Mouse (Mus musculus) megakaryocyte progenitor cell, adult 5-6 weeks (primary cell): ENCODE measurements around the gene Scrt2. TPM values are rescaled to one million over a fixed set of nuclear protein-coding genes. Genes with fewer than 3 reads are reported as not detected.

ENCODE experiments used
- ATAC-seq: replicated peaks from 2 replicates; pipeline ENCODE4 v1.8.0; 2016; ENCODE audit warnings: mild to moderate bottlenecking, moderate TSS enrichment, inconsistent platforms; ENCODE audit not compliant: poor library complexity
- total RNA-seq, 2 experiments: library from RNA; stranded (forward) in 1 of 2; stranded (reverse) in 1 of 2; fragments of 157-497, 149-512 nt in 1 of 2; fragments of 200-1000 nt in 1 of 2; gene quantifications; 2 replicates each; pipeline versions ENCODE4 v1.2.3 to v1.2.4; 2015 to 2017

The Scrt2 gene
- total RNA-seq, 2 experiments from 2014 or later = not detected

DNA sequence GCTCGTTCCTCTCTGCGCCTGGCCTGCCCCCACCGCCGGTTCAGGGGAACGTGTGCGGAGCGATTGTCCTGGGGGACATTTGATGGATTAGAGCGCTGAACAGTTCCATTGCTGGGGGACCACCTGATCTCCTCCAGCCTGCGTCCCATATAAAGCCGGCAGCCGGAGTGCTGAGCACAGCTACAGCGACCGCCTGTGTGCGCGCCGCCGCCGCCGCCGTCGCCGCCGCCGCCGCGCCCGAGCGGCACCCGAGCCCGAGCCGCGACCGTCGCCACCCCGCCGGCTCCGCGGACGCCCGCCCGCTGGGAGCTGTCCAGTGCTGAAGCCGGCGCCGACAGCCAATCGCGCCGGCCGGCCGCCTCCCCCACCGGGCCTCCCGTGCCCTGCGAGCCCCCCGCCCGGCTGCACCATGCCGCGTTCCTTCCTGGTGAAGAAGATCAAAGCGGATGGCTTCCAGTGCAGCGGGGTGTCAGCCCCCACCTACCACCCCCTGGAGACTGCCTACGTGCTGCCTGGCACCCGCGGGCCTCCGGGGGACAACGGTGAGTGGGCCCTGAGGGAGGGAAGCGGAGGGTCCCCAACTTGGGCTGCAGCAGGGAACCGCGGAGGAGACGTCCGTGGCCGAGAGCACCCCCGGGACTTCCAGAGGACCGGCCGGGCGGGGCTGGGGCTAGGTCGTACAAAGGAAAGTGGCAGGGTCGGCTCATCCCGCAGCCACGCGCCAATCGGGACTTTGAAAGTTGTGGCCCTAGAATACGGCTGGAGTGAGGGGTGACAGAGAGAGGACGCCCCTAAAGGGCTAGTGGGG, 516 bp downstream of the Scrt2 start:
- ATAC-seq = peak; percentile 81

DNA sequence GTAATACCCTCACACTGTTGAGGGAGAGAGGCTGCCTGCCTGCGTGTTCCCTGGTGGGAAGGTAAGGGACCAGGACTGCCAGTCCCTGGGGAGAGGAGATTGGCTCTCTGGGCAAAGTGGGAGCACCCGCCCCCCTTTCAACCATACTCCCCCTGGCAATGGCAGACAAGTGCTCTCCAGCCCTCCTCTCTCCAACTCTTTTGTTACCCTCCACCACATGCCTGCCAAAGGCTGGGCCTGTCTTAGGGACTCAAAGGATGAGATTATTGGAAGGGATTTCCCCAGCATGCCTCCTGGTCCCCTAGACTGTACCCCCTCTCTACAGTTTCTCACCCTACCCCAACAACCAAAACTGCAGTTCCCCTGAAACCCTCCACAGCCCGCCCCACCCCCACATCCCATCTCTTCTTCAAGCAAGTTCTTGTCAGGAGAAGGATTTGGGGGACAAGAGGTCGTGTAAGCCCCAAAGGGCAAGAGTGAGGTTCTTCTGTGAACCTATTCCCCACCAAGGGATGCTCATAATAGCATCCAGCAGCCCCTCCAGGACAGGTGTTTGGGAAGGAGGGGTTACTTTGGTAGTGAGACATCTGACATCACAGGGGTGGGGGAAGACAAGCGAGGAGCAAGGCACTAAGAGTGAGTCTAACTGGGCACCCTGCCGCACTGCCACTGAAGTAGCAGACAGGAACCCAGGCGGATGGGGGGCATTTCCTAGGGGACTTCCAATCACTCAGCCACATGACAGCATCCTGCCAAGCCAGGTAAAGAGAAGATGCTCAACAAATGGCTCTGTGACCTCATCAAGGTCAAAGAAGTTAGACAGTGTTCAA, 1.3 kb downstream of the Scrt2 start:
- no peak for ATAC-seq

DNA sequence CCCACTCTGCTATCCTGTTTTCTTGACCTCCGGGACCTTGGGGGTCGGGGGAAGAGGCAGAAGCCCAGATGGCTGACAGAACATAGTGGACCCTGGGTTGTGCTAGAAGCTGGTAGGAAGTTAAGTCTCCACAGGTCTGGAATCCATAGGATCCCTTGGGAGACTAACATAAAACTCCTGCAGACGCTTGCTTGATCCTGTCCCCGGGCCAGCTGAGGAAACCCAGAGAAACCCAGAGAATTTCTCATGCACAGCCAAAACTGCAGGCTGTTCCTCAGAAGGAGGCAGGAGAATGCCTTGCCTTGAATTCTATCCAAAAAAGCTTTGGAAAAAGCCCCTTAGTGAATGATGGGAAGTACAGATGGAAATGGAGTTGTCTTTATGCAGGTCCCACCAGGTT, 2.1 kb downstream of the Scrt2 start:
- no peak for ATAC-seq

DNA sequence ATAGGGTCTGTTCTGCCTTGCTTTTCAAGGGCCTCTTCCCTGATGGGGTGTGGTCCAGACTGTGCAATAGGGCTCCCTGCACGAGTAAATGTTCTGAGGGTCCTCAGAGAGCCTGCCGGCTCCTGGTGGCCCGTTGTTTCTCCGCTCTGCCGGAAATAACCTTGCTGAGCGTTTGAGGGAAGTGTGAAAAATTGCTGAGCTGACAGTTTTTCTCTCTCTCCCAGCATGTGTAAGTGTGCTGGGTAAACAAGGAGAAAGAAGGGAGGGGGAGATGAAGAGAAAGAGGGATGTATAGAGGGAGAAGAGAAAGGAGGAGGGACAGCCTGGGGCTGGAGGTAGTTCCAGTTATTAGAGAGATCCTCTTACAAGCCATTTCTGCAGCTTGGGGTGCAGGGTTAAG, 3.0 kb downstream of the Scrt2 start:
- ATAC-seq = no peak

DNA sequence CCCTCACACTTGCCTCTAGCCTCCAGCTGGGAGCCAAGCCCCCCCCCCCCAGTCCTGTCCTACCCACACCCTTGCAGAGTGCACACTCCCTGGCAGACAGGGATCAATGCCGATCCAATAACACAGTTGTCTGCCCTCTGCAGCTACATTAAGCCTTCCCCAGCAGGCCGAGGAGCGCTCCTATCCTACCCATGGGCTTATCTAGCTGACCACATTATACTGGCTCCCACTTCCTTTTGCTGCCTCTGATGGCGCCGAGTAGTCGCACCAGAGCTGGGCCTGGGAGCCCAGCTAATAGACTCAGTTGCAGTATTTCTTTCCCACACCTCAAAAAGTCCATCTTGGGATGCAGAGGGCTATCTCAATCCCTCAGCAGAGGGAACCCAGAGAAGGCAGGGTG, 4.1 kb downstream of the Scrt2 start:
- ATAC-seq = peak; percentile 24; the same call in 1 of the 2 replicates

DNA sequence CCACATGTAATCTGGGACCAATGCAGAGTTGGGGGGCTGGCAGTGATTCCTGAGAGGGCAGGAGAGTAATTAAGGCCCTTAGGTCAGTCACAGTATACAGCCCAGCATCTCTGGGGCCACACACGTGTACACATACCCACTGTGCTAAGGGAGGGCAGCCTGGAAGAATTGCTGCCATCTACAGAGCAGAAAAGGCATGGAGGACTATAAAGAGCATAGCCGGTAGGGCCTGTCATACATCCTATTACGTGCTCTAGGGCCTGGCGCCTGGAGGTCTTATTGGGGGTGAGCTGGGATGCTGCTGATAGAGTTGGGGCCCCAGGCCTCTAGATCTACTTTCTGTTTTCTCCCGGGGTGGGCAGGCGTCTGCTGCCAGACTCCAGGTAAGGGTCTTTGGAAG, 5.1 kb downstream of the Scrt2 start:
- ATAC-seq = no peak

DNA sequence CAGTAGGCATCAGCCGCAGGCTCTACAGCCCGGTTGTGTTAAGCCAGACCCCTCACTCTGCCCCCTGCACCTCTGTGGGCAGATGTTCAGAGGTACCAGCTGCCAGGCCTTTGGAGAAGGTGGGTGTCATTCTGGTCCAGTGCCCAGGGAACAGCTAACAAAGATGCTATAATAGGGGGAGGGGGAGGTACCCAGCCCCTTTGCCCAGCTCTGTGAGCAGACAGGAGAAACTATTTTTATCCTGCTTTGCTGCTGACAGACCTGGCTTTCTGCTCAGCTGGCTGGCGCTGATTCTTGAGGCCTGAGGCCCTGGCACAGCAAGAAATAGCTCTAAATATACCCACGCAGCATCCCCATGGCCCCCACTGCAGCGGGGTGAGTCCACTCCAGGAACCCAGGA, 5.8 kb downstream of the Scrt2 start:
- ATAC-seq = no peak

DNA sequence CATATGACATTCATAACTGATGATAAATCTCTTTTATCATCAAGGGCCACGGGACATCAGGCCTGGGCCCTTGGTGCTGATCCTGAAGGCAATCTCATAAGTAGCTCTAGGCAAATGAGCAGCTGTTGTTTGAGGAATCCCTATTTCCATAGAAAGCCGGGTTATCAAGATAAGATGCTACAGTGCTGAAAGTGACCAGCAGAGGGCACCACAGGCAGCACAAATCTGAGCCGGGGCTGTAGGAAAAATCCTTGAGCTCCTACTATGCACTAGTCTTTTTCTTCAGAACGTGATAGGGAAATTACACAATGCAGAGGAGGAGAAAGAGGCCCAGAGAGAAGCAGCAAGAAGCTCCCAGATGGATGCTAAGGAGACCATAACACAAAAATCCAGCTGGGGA, 7.7 kb downstream of the Scrt2 start:
- ATAC-seq = peak; percentile 58

DNA sequence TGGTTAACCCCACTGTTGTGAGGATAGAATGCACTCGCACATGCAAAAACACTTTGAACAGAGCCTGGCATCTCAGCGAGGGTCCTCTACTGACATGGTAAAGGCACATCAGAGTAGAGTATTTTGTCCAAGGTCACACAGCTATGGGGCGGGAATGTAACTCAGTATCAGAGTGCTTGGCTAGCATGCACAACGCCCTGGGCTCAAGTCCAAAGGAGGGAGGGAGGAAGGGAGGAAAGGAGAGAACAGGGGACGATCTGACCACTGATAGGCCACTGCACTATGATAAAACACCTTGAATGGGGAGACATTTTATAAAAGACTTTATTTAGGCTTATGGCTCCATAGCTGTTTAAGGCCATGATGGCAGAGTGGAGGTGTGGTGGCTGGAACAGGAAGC, 8.3 kb downstream of the Scrt2 start:
- no peak for ATAC-seq

DNA sequence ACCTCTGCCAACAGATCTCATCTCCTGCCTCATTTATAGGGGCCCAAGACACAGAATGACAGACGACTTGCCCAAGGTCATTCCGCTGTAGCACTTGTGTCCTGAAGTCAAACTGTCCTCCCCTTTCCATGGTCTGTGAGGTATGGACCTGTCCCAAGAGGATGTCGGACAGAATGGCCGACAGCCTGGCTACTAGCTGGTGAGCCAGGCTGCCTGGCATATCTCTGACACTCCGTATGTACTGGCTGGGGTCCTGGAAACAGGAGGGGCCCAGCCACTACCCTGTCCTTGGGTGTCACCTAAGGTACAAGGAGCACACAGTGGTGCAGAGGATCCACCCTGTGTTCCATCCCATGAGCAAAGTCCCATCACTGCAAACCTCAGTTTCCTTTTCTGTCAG, 9.2 kb downstream of the Scrt2 start:
- no peak for ATAC-seq

DNA sequence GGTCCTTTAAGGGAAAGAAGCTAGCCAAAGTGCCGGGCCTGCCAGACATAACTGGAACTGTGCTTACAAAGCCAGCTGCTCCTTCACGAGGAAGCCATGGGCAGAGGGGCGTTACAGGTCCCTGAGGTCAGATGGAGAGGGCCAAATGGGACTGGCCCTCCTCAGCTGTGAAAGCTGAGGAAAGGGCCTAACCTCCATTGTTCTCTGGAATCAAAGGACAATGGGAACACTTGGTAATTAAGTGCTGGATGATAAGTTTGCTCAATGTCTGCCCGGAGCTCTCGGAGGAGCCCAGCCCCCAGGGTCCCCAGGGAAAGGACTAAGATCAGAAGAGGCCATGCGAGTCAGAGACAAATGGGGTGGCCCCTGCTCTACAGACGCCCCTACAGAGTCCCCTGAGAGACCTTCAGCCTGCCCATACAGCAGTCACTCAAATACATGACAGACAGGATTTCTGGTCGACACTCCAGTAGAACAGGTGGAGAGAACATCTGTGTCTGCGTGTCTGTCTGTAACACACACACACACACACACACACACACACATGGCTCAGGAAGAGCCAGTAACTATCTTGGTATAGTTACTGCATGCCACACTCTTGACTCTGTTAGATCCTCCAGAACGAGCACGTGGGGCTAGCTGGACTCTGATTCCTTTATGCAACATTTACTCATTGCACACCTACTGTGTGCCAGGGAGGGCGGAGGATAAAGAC, 10.2 kb downstream of the Scrt2 start:
- ATAC-seq = no peak

DNA sequence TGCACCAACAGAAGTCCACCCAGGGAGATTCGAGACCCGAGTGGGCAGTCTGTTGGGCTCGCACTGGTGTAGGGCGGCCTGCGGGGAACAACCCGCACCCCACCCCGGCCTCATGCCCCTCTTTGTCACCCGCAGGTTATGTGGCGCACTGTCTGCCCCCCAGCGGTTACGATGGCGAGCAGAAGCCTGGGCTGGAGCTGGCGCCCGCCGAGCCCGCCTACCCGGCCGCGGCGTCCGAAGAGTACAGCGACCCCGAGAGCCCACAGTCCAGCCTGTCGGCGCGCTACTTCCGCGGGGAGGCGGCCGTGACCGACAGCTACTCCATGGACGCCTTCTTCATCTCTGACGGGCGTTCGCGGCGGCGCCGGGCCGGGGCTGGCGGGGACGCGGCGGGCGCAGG, 11.6 kb downstream of the Scrt2 start:
- no peak for ATAC-seq

DNA sequence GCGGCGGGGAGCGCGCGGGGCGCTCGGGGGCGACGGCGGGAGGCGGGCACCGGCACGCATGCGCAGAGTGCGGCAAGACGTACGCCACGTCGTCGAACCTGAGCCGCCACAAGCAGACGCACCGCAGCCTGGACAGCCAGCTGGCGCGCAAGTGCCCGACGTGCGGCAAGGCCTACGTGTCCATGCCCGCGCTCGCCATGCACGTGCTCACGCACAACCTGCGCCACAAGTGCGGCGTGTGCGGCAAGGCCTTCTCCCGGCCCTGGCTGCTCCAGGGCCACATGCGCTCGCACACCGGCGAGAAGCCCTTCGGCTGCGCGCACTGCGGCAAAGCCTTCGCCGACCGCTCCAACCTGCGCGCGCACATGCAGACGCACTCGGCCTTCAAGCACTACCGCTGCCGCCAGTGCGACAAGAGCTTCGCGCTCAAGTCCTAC, 12.0 kb downstream of the Scrt2 start:
- ATAC-seq = peak; percentile 49

DNA sequence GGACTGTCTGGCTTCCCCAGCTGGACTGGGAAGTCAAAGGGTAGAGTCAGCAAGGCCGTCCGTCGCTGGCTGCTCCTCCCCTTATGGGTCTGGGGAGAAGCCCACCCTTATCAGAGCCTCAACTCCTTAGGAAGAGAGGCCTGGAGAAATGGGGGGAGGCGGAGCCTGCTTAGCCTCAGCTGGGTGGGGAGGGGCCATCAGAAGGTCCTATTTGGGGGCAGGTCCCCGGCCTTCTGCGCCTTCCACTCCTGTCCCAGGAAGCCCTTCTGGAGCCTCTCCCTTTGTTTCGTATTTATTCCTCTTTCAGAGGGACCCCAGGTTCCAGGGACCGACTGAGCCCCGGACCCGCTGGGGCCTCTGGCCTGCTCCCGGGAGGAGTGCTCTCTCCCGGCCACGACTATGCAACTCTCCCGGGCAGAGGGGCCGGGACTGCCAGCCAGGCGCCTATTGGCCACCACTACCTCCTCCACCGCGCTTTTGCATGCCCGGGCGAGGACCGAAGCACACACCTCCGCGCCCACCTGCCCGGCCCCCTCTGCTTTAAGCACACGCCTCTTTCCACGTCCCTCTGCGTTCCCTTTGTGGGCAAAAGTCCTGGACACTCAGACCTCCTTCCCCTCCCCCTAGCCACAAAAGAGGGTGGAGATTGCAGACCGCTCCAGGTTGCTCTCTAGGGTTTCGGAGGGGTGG, 13.7 kb downstream of the Scrt2 start:
- ATAC-seq = no peak

DNA sequence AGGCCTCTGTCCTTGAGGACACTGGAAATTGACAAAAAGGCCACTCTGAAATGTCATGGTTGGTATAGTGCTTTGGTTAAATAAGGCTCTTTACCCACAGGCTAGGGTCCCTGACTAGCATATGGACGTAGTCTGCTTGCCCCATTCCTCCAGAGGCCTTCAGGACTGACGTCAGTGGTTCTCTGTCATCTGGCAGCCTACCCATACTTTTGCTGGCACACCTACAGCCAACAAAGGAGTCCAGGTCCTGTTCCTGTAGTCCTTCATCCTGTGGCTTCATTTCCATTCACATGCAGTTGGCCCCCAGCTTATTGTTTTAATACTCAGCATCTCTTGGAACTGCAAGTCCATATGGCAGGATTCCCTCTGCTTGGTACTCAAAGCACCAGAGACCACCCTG, 15.6 kb downstream of the Scrt2 start:
- no peak for ATAC-seq

DNA sequence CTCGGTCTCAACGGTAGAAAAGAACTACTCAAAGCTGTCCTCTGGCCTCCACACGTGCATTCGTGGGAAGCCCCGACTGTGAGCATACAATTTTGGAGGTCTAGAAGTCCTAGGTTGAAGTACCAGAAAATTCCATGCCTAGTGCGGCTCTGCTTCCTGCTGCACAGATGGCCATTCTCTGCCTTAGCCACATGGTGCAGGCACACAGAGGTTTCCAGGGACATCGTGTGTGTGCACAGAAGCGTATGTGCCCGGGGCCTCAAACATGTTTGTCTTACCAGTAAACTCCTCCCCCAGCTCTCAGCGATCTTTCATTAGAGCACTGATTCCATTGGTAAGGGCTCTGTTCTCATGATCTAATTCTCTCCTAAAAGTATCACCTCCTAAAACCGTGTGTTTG, 16.6 kb downstream of the Scrt2 start:
- ATAC-seq = no peak

DNA sequence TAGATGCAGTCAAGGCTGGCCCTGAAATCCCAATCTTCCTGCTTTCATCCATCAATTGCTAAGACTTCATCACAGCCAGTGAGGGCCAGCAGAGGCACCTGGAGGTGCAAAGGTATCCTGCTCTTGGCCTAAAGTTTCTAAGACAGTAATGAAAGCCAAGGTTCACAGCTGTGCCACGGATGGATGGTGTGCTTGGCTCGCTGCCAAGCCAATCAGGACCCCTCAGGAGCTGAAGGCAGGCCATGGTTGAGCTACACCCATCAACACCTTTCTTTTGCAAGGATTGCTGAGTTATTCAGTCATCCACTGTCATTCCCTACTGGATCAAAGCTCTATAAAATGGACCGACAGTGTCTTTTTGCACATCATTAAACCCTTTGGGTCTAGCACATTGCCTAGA, 18.2 kb downstream of the Scrt2 start:
- no peak for ATAC-seq

DNA sequence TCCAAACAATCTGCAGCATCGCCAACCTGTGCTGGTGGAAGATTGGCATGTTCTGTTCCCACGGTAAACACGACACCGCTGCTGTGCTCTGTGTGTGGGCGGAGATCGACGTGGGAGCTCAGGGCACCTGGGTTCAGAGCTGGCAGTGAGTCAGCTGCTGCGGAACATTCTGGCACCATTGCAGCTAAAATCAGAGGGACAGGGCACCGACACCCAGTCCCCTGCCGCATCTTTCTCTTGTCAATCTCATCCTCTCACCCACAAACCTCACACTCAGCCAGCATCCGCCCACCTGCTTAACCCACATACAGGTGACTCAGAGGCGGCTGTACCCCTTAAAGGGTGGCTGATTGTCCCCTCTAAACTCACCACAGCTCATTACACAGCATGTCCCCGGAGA, 20.4 kb downstream of the Scrt2 start:
- ATAC-seq = no peak

DNA sequence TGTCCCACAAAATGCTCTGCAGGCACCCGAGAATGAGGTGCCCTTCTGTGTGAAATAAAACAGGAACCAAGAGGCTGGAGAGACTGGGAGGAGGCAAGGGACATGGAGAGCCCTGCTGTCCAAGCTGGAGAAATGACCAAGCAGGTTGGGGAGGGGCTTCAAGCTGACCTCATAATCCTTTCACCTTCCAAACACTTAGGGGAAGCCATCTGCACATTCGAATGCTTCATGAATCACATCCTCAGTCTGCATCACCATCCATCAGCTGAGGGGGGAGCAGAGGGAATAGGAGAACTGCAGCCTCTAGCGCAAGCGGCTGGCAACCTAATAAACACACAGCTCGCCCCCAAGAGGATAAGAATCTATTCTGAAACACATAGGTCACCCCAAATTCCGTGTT, 21.0 kb downstream of the Scrt2 start:
- no peak for ATAC-seq

DNA sequence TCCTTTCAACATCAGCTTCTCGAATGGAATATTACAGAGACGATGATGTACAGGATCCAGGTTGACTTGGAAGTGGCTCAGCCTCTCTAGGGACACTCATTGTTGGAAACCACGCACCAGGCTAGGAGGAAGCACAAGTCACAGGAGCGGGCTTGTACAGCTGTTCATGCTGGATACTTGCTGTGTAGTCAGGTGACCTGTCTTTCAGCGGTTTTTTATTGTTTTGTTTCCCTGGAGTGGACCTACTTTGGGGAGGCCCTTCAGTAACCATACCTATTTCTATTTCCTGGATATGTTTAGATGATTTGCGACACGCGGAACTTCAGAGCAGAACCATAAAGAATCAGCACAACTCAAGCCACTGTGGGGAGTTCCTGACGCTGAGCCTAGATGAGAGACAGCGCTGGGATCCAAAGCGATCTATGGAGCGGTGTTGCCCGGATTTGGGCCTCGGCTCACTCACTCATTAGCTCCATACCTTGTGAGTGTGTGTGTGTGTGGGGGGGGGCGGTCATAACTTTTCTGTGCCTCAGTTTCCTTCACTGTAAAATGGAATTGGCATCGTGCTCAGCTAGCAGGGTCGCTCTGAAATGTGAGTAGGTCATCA, 23.5 kb downstream of the Scrt2 start:
- peak; percentile 29 for ATAC-seq
